Mouse (Mus musculus): ENCODE results near the gene Sprr2f.

DNA sequence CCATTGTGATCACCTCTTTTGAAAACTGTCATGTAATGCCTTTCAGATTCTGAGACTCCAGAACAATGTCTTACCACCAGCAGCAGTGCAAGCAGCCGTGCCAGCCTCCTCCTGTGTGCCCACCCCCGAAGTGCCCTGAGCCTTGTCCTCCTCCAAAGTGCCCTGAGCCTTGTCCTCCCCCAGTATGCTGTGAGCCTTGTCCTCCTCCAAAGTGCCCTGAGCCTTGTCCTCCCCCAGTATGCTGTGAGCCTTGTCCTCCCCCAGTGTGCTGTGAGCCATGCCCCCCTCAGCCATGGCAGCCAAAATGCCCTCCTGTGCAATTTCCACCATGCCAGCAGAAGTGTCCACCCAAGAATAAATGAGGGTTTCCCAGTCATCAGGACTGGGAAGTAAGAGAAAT is 47.6 kb upstream of the Sprr2f start:
- TF ChIP-seq CTCF (IDR thresholded peaks at IDR 0.05; ENCODE audit: control insufficient read depth, insufficient read depth, insufficient read length) (no peak), USF1 (IDR thresholded peaks at IDR 0.05; ENCODE audit: low read depth) (no peak), MYOD1 (IDR thresholded peaks at IDR 0.05; ENCODE audit: control insufficient read depth, insufficient read length, low read depth) (no peak), MYOG (IDR thresholded peaks at IDR 0.05; ENCODE audit: control insufficient read depth, extremely low read depth, insufficient read length) (no peak), MAX (IDR thresholded peaks at IDR 0.05) (no peak), CEBPB (IDR thresholded peaks at IDR 0.05; ENCODE audit: low read depth) (no peak)

Data from C2C12 (cell line).